Mouse (Mus musculus): Measurements from ENCODE around the gene Rgs11.

- TF ChIP-seq CTCF (IDR thresholded peaks at IDR 0.05; ENCODE audit: low read depth, low read length): no peak
- TF ChIP-seq GATA1 (IDR thresholded peaks at IDR 0.05; ENCODE audit: borderline replicate concordance, low read length): no peak
Measured at GRCm38 (mm10) chr17:26244101-26244841, 41.5 kb downstream of the Rgs11 start, which contains the start of gene Fam234a.
